Mouse (Mus musculus) Patski (cell line): ENCODE measurements around the gene Dync1i2. TPM values are rescaled to one million over a fixed set of nuclear protein-coding genes. Genes with fewer than 3 reads are reported as not detected.
A peak's percentile ranks its signal among the peaks of the same experiment; 100 is the strongest.

ENCODE experiments used
- ATAC-seq: fragments of 100-300 bp; one replicate; pipeline ENCODE4 v1.8.0; 2021
- CTCF ChIA-PET: fragments of 350-600 bp; sonication (Branson Sonifier 250); formaldehyde crosslinking; loops from one replicate; lab custom pipeline; 2022; ENCODE audit warnings: inconsistent platforms; lab: Charles Lee
- POLR2A ChIA-PET: fragments of 350-600 bp; sonication (Branson Sonifier 250); formaldehyde crosslinking; loops from one replicate; lab custom pipeline; 2022; ENCODE audit warnings: antibody characterized with exemption, inconsistent platforms; lab: Charles Lee
- DNase-seq: peaks from one replicate; pipeline ENCODE4 v3.0.0-alpha.2; 2011; ENCODE audit warnings: low read depth, low spot score
- H3K27me3 ChIP-seq: fragments of 371-371 bp; one replicate; pipeline ENCODE4 v1.5.1; 2021
- CTCF ChIP-seq: fragments of 100-300 bp; IDR thresholded peaks from one replicate; pipeline ENCODE4 v1.5.1; 2021
- in situ Hi-C: fragments of 300-500 bp; cut with MboI; formaldehyde crosslinking; loops from 3 replicates; pipeline ENCODE4 v1.11.1; 2018; ENCODE audit warnings: low pct_unique_long_range_greater_than_20kb, mixed read lengths
- polyA plus RNA-seq: library from polyadenylated mRNA; unstranded; gene quantifications from one replicate; pipeline ENCODE4 v1.2.3, GENCODE M21; 2021

Gene Dync1i2
- polyA plus RNA-seq, 1 experiment from 2014 or later: 178 TPM

GRCm38 (mm10) chr2:71180566-71181217 lies 30.8 kb upstream of the Dync1i2 start:
- POLR2A ChIA-PET: no interaction called here
- H3K27me3 ChIP-seq: no peaks in the 10 kb centered on the region
- CTCF ChIA-PET: interaction anchor here (0.7 kb wide), 1 partner anchor 15 kb away, joined by 3 read pairs; no protein-coding TSS in a partner anchor
- ATAC-seq: no peak
- no peak for DNase-seq
- in situ Hi-C loops: no loop called here
- TF ChIP-seq CTCF: no peak

- ChIA-PET POLR2A (no interaction called here), CTCF (interaction anchor here (1.6 kb wide), 1 partner anchor 26 kb away, joined by 3 read pairs; no protein-coding TSS in a partner anchor)
- TF ChIP-seq CTCF: no peak
- DNase-seq (no peak), ATAC-seq (no peak)
- in situ Hi-C loops: no loop called here
- no peaks in the 10 kb centered on the region for H3K27me3 ChIP-seq
Observed at GRCm38 (mm10) chr2:71187950-71188349, 23.6 kb upstream of the Dync1i2 start.

GRCm38 (mm10) chr2:71188861-71189260 lies 22.6 kb upstream of the Dync1i2 start:
- DNase-seq (peak; percentile 81), ATAC-seq (peak; percentile 47)
- ChIA-PET CTCF (interaction anchor here (1.5 to 1.6 kb wide), 2 partner anchors 17 to 27 kb away, joined by 3 to 6 read pairs; no protein-coding TSS in a partner anchor), POLR2A (interaction anchor here (0.6 kb wide), 1 partner anchor 139 kb away, joined by 5 read pairs; no protein-coding TSS in a partner anchor)
- no peak for TF ChIP-seq CTCF
- in situ Hi-C loops: no loop called here
- no peaks in the 10 kb centered on the region for H3K27me3 ChIP-seq

GRCm38 (mm10) chr2:71191391-71192194 lies 19.9 kb upstream of the Dync1i2 start:
- ChIA-PET POLR2A (no interaction called here), CTCF (interaction anchor here (1.0 kb wide), 1 partner anchor 11 kb away, joined by 3 read pairs; no protein-coding TSS in a partner anchor)
- no peak for TF ChIP-seq CTCF
- no peak for ATAC-seq
- no peaks in the 10 kb centered on the region for H3K27me3 ChIP-seq
- no peak for DNase-seq
- in situ Hi-C loops: no loop called here

GRCm38 (mm10) chr2:71192195-71192807 lies 19.2 kb upstream of the Dync1i2 start:
- TF ChIP-seq CTCF: no peak
- in situ Hi-C loops: no loop called here
- no peaks in the 10 kb centered on the region for H3K27me3 ChIP-seq
- CTCF ChIA-PET: interaction anchor here (1.0 kb wide), 1 partner anchor 10 kb away, joined by 3 read pairs; no protein-coding TSS in a partner anchor
- DNase-seq (no peak), ATAC-seq (no peak)
- POLR2A ChIA-PET: no interaction called here

GRCm38 (mm10) chr2:71194137-71194960 lies 17.2 kb upstream of the Dync1i2 start:
- TF ChIP-seq CTCF: no peak
- ATAC-seq (no peak), DNase-seq (no peak)
- in situ Hi-C loops: no loop called here
- ChIA-PET CTCF (no interaction called here), POLR2A (interaction anchor here (0.6 kb wide), 1 partner anchor 22 kb away, joined by 3 read pairs; no protein-coding TSS in a partner anchor)
- H3K27me3 ChIP-seq: no peaks in the 10 kb centered on the region

- CTCF ChIA-PET: interaction anchor here (1.1 kb wide), 1 partner anchor 41 kb away, joined by 3 read pairs; no protein-coding TSS in a partner anchor
- ATAC-seq (no peak), DNase-seq (no peak)
- TF ChIP-seq CTCF: no peak
- in situ Hi-C loops: no loop called here
- no peaks in the 10 kb centered on the region for H3K27me3 ChIP-seq
- POLR2A ChIA-PET: no interaction called here
Observed at GRCm38 (mm10) chr2:71196947-71197346, 14.6 kb upstream of the Dync1i2 start.

- ATAC-seq: no peak
- ChIA-PET POLR2A (no interaction called here), CTCF (no interaction called here)
- TF ChIP-seq CTCF: no peak
- in situ Hi-C loops: no loop called here
- no peak for DNase-seq
- H3K27me3 ChIP-seq: no peaks in the 10 kb centered on the region
Observed at GRCm38 (mm10) chr2:71198907-71199306, 12.6 kb upstream of the Dync1i2 start.

- in situ Hi-C loops: no loop called here
- ChIA-PET POLR2A (no interaction called here), CTCF (no interaction called here)
- no peak for TF ChIP-seq CTCF
- ATAC-seq: no peak
- H3K27me3 ChIP-seq: no peaks in the 10 kb centered on the region
- no peak for DNase-seq
Observed at GRCm38 (mm10) chr2:71200485-71200884, 11.0 kb upstream of the Dync1i2 start.

- ChIA-PET POLR2A (no interaction called here), CTCF (interaction anchor here (0.7 to 1.0 kb wide), 2 partner anchors 10 to 12 kb away, joined by 3 read pairs; no protein-coding TSS in a partner anchor)
- ATAC-seq: no peak
- no peak for DNase-seq
- no peak for TF ChIP-seq CTCF
- in situ Hi-C loops: no loop called here
- H3K27me3 ChIP-seq: no peaks in the 10 kb centered on the region
Observed at GRCm38 (mm10) chr2:71201886-71202285, 9.6 kb upstream of the Dync1i2 start.
